ENCODE assay signal across 2 mouse cellular contexts in the genomic region with DNA sequence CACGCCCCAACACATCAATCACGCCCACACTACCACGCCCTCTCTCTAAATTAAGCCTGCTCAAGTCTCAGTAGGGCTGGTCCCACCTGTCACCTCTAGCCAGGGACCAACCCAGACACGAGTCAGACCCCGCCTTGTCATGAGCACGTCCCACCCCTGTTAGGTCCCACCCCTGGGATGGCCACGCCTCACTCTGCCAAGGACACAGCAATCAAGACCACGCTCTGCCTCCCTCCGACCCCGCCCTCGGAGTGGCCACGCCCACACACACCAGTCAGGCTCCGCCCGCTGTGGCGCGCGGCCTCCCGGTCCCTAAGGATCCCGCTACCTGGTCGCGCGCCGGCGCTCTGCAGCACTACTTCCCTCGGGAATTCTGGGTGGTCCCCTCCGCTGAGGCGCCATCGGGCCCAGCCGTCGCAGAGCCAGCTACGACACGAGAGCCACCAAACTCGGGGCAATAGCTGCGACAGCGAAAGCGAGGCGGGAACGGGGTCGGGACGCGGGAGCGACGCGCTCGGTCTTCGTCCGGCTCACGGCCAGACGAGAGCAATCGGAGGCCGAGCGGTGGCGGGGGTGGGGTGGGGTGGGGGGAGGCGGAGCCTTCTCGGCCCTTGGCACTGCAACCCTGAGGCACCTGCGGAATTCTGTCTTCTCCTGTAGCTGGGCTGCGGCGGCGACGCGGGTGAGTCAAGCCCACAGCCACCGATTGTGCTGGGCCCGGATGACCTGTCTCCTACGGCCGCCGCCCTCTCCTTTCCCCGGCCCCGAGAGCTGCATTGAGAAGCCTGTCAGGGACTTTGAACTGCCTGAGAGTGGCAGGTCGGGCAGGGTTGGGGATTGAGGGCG.
A peak's percentile ranks its signal among the peaks of the same experiment; 100 is the strongest.
TF ChIP-seq lines count a peak whose summit lies in the region.

A gene (plus strand): TSS at position 273 of the 846 bp plus-strand sequence.
A gene (minus strand): TSS at position 551 of the 846 bp plus-strand sequence.

TF ChIP-seq in C2C12, 6 proteins besides CTCF, POLR2A, EP300 and RAD21 (continued from another document):
- TF ChIP-seq CEBPB (IDR thresholded peaks at IDR 0.05; ENCODE audit: low read depth), result no peak

TF ChIP-seq in myocyte, 11 proteins besides CTCF, POLR2A, EP300 and RAD21 (continued from another document):
- TF ChIP-seq REST (IDR thresholded peaks at IDR 0.05; ENCODE audit: insufficient read depth, insufficient read length) (no peak), MYOG (IDR thresholded peaks at IDR 0.05; ENCODE audit: control insufficient read depth in 1 of 3, insufficient read depth in 1 of 3, insufficient read length in 2 of 3, low read depth in 2 of 3) (peak in 1 of 3 experiments; percentile 30), E2F4 (IDR thresholded peaks at IDR 0.05; ENCODE audit: insufficient read depth) (peak; percentile 33), CEBPB (IDR thresholded peaks at IDR 0.05; ENCODE audit: insufficient read depth, poor library complexity, severe bottlenecking) (no peak), MYOD1 (IDR thresholded peaks at IDR 0.05; ENCODE audit: control insufficient read depth in 1 of 3, insufficient read length in 2 of 3, low read depth in 2 of 3) (peak in 2 of 3 experiments; percentile 51 to 76), TCF3 (IDR thresholded peaks at IDR 0.05; ENCODE audit: insufficient read length, low read depth) (no peak), POLR2AphosphoS2 (IDR thresholded peaks at IDR 0.05; ENCODE audit: insufficient read length, low read depth) (peak; percentile 67), MAX (IDR thresholded peaks at IDR 0.05; ENCODE audit: low read depth) (no peak), SRF (IDR thresholded peaks at IDR 0.05; ENCODE audit: control insufficient read depth, insufficient read length, low read depth) (no peak)
